Comparison of ENCODE assay signal across 29 mouse cellular contexts in genomic region chr15:80994959-80995358, GRCm38 (mm10). TPM values are rescaled to one million over a fixed set of nuclear protein-coding genes. Genes with fewer than 3 reads are reported as not detected.
A peak's percentile ranks its signal among the peaks of the same experiment; 100 is the strongest.
DNase-seq lines count a peak whose midpoint lies in the region; ATAC-seq and TF ChIP-seq lines count a peak whose summit lies in the region.
"Had no signal": no experiment of that assay in that cellular context is flagged by ENCODE, and none has a peak within 500 bp of the region (broad histone marks: within the 10 kb centered on the region; RNA-seq: fewer than 3 reads in every experiment).

No protein-coding gene starts in this region.

- no peak for DNase-seq in frontal cortex, postnatal 25 days (ENCODE audit: low spot score in 2 of 2)
- DNase-seq in lung, embryonic 14.5 days = no peak
- no peak for DNase-seq in lung, adult 2 months
- DNase-seq in lung, postnatal 10 days = no peak
- DNase-seq: adrenal gland, adult 8-10 months; adrenal gland, postnatal 14 days; adrenal gland, postnatal 36 days; B cell, adult 2 months; cerebellum, adult 11 months; cerebellum, adult 18-20 months; cerebellum, adult 8-10 months; cerebellum, adult 9-11 months; cerebellum, postnatal 14 days; cerebellum, postnatal 36 days; embryo, embryonic 11 days had no signal

- TF ChIP-seq POLR2A in lung, adult 2 months (IDR thresholded peaks at IDR 0.05; ENCODE audit: borderline replicate concordance, extremely low read depth, low read depth, low read length) = no peak

- peak overlapping the region; percentile 63; the same call in 1 of the 2 replicates for H3K27ac ChIP-seq in lung, embryonic 14.5 days (ENCODE audit: low read depth)
- H3K27ac ChIP-seq in lung, embryonic 16.5 days (ENCODE audit: low read length) = peak overlapping the region; percentile 49; the same call in 1 of the 2 replicates
- H3K27ac ChIP-seq: embryonic facial prominence, embryonic 13.5 days; embryonic facial prominence, embryonic 15.5 days; forebrain, embryonic 10.5 days; forebrain, embryonic 12.5 days had no signal

- H3K27me3 ChIP-seq in lung, embryonic 14.5 days (ENCODE audit: insufficient read depth, low read length) = no peaks in the 10 kb centered on the region
- H3K27me3 ChIP-seq in lung, embryonic 16.5 days (ENCODE audit: control insufficient read depth, insufficient read depth, low read depth, low read length) = no peaks in the 10 kb centered on the region
- H3K27me3 ChIP-seq: CH12.LX; embryonic facial prominence, embryonic 13.5 days; embryonic facial prominence, embryonic 15.5 days; forebrain, embryonic 12.5 days; Patski had no signal

- no peak for TF ChIP-seq CTCF in lung, embryonic 14.5 days (IDR thresholded peaks at IDR 0.05; ENCODE audit: low read depth)
- no peak for TF ChIP-seq CTCF in lung, adult 2 months (IDR thresholded peaks at IDR 0.05; ENCODE audit: insufficient read depth, low read length)

- peak; percentile 66 for ATAC-seq in frontal cortex, adult (ENCODE audit: low TSS enrichment)
- ATAC-seq in lung, embryonic 14.5 days (ENCODE audit: insufficient read depth) = no peak
- ATAC-seq in lung, embryonic 16.5 days (ENCODE audit: low read depth) = no peak
- ATAC-seq: activated CD4-positive, CD25-positive, alpha-beta regulatory T cell, adult 4 months; CD4-positive, CD25-positive, alpha-beta regulatory T cell, adult 4 months; forebrain, embryonic 14.5 days; forebrain, embryonic 16.5 days; Patski had no signal

- no peak overlapping the region for H3K9ac ChIP-seq in lung, embryonic 14.5 days
- H3K9ac ChIP-seq in lung, embryonic 16.5 days (ENCODE audit: low read length) = no peak overlapping the region
- H3K9ac ChIP-seq: embryonic facial prominence, embryonic 13.5 days; embryonic facial prominence, embryonic 15.5 days; forebrain, embryonic 12.5 days had no signal

- H3K4me2 ChIP-seq in lung, embryonic 14.5 days = no peak overlapping the region
- no peak overlapping the region for H3K4me2 ChIP-seq in lung, embryonic 16.5 days (ENCODE audit: low read depth, low read length)
- H3K4me2 ChIP-seq: embryonic facial prominence, embryonic 13.5 days; embryonic facial prominence, embryonic 15.5 days; forebrain, embryonic 12.5 days had no signal

- H3K4me3 ChIP-seq in lung, embryonic 14.5 days (ENCODE audit: low read depth, low read length) = no peak overlapping the region
- H3K4me3 ChIP-seq in lung, adult 2 months (replicated peaks; ENCODE audit: extremely low read depth, low read depth, low read length) = no peak overlapping the region
- H3K4me3 ChIP-seq in lung, embryonic 16.5 days (ENCODE audit: low read length) = no peak overlapping the region
- H3K4me3 ChIP-seq: embryonic facial prominence, embryonic 13.5 days; embryonic facial prominence, embryonic 15.5 days; erythroblast, embryonic 14.5 days; forebrain, embryonic 10.5 days; forebrain, embryonic 12.5 days had no signal

- no peaks in the 10 kb centered on the region for H3K9me3 ChIP-seq in lung, embryonic 14.5 days (ENCODE audit: low read depth, low read length)
- H3K9me3 ChIP-seq in lung, embryonic 16.5 days (ENCODE audit: control insufficient read depth, low read length) = no peaks in the 10 kb centered on the region
- H3K9me3 ChIP-seq: embryonic facial prominence, embryonic 13.5 days; embryonic facial prominence, embryonic 15.5 days; forebrain, embryonic 10.5 days; forebrain, embryonic 12.5 days; G1E had no signal

- H3K4me1 ChIP-seq in lung, embryonic 14.5 days (ENCODE audit: insufficient read depth) = 0 out of 2 replicates have a peak, but pooled peaks cover 3% of the 10 kb centered on the region
- H3K4me1 ChIP-seq in lung, adult 2 months (ENCODE audit: control insufficient read depth, insufficient read depth, low read length) = peaks cover 4% of the 10 kb centered on the region; the same call in 1 of the 2 replicates
- peaks cover 11% of the 10 kb centered on the region; the same call in 1 of the 2 replicates for H3K4me1 ChIP-seq in lung, embryonic 16.5 days (replicated peaks; ENCODE audit: control insufficient read depth, insufficient read depth, low read length)
- H3K4me1 ChIP-seq: embryonic facial prominence, embryonic 13.5 days; embryonic facial prominence, embryonic 15.5 days; forebrain, embryonic 12.5 days had no signal

- H3K36me3 ChIP-seq in lung, embryonic 14.5 days (ENCODE audit: insufficient read depth) = no peaks in the 10 kb centered on the region
- H3K36me3 ChIP-seq in lung, embryonic 16.5 days (ENCODE audit: control insufficient read depth, insufficient read depth, low read length) = no peaks in the 10 kb centered on the region
- H3K36me3 ChIP-seq: embryonic facial prominence, embryonic 13.5 days; embryonic facial prominence, embryonic 15.5 days; forebrain, embryonic 10.5 days; forebrain, embryonic 12.5 days had no signal

- WGBS in lung, embryonic 14.5 days = 72% methylated on average over 5 of the region's 5 CpGs
- 92% methylated on average over 5 of the region's 5 CpGs for WGBS in lung, adult 2 months
- 78% methylated on average over 5 of the region's 5 CpGs for WGBS in lung, embryonic 16.5 days

RNA-seq across cellular contexts. Expression of gene Sgsm3, which starts 17.4 kb away (rescaled TPM):
- polyA plus RNA-seq in lung, embryonic 14.5 days (2014; fragmentation: Nextera tagmentation; extraction: Ambion mirVana) = 33.2 and 40.0 TPM in 2 replicates
- 50.4 and 52.2 TPM in 2 replicates for polyA plus RNA-seq in lung, adult 2 months (2012; rRNA removed)
- 45.9 and 46.2 TPM in 2 replicates for polyA plus RNA-seq in lung, embryonic 16.5 days (2015; fragmentation: Nextera tagmentation; extraction: Ambion mirVana)

RNA-seq across cellular contexts. Expression of gene Adsl, which starts 46.7 kb away (rescaled TPM):
- polyA plus RNA-seq in lung, embryonic 14.5 days (2014; fragmentation: Nextera tagmentation; extraction: Ambion mirVana) = 164 and 168 TPM in 2 replicates
- polyA plus RNA-seq in lung, adult 2 months (2012; rRNA removed) = 41.6 and 55.2 TPM in 2 replicates
- polyA plus RNA-seq in lung, embryonic 16.5 days (2015; fragmentation: Nextera tagmentation; extraction: Ambion mirVana) = 133 and 135 TPM in 2 replicates
